Mouse (Mus musculus) left cerebral cortex, adult 9 months (tissue): ENCODE data around the gene Tbx3.
A peak's percentile ranks its signal among the peaks of the same experiment; 100 is the strongest.

Source experiments
- DNase-seq, 2 experiments: peaks; one replicate each; pipeline ENCODE4 v3.0.0; 2022; ENCODE audit warnings: low spot score in 2 of 2

Gene Tbx3

DNA sequence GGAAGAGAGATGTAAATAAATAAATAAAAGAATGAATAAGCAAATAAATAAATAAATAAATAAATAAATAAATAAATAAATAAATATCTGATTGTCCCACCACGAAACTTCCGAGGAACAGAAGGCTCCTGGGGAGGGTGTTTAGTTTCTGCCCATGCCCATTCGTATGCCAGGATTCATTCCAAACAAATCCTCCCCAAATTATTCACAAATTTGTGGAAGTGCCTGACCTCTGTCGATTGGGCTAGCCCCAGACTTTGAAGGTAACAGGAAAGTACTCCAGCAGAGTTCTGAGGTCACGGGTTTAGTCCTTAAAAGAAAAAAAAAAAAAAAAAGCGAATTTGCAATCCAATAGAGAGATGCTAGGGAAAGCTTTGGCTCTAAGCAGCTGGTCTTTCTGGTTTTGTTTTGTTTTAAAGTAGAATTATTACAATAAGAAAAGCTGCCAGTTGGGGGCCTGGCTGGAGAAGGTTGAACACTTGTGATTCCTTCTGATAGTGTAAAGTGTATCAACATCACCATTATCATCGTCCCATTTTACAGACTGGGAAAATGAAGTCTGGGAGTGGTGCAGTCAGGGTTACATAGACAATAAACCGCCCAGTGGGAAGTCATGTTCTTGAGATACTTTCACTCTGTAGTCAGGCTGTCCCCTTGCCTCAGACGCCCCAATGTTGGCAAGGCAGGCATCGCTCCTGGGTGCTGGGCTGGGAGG, 9.3 kb downstream of the Tbx3 start:
- no peak for DNase-seq

DNA sequence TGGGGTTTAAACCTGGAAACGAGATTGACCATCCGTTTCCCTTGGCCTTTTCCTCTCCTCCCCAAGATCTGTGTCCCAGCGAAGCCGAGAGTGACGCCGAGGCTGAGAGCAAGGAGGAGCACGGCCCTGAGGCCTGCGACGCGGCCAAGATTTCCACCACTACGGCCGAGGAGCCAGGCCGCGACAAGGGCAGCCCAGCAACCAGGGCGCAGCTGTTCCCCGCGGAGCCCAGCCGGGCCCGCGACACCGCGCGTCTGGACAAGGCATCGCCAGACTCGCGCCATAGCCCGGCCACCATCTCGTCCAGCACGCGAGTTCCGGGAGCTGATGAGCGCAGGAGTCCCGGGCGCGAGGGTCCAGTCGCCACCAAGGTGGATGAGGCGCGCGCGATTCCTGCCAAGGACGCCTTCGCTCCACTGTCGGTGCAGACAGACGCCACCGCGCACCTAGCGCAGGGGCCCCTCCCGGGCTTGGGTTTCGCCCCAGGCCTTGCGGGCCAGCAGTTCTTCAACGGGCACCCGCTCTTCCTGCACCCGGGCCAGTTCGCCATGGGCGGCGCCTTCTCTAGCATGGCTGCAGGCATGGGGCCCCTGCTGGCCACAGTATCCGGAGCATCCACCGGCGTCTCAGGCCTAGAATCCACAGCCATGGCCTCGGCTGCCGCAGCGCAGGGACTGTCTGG, 10.0 kb downstream of the Tbx3 start:
- no peak for DNase-seq

DNA sequence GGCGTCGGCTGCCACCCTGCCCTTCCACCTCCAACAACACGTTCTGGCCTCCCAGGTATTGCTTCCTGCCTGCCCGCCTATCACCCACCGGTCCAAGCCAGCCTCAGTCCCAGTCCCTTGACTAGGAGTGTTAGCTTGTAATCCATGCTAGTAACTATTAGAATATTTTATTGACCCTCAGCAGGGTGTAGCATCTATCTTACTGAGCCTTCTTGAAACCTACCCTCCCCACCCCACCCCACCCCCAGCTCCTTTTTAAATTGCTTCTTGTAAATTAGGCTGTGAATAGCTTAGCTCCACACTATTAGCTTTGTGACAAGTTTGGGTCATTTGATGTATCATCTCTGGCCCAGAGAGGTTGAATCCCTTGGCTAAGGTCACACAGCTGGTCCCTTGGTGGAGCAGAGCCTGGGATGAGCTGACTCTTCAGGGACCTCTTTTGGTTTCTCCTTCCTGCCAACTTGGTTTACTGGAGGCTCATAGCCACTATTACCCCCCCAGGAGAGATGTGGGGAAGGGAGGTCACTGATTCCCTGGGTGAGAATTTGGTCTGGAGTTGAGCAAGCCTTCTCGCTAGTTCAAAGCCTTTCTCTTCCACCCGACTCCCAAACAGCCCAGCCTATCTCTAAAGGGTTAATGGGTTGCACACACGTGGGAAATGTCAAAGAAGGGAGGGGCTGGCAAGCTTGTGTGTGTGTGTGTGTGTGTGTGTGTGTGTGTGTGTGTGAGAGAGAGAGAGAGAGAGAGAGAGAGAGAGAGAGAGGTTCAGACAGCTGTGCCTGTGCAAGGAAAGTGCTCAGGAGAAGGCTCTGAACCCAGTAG, 10.8 kb downstream of the Tbx3 start:
- DNase-seq, result no peak

DNA sequence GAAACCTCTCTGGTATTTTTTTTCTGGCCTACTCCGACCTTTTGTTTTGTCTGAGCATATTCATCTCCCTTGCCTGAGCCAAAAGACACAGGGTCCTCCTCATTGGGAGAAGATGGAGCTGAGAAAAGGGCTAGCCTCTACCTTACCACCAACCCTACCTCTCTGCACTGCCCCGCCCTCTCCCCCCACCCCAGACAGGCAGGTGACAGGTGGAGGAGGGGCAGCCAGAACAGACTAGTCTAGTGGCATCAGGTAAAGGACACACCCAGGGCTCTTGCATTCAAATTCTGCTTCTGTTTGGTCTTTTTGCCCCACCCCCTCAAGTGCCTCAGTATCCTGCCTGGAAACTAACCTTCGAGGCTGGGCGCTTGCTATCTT, 11.4 kb downstream of the Tbx3 start:
- DNase-seq, result no peak

DNA sequence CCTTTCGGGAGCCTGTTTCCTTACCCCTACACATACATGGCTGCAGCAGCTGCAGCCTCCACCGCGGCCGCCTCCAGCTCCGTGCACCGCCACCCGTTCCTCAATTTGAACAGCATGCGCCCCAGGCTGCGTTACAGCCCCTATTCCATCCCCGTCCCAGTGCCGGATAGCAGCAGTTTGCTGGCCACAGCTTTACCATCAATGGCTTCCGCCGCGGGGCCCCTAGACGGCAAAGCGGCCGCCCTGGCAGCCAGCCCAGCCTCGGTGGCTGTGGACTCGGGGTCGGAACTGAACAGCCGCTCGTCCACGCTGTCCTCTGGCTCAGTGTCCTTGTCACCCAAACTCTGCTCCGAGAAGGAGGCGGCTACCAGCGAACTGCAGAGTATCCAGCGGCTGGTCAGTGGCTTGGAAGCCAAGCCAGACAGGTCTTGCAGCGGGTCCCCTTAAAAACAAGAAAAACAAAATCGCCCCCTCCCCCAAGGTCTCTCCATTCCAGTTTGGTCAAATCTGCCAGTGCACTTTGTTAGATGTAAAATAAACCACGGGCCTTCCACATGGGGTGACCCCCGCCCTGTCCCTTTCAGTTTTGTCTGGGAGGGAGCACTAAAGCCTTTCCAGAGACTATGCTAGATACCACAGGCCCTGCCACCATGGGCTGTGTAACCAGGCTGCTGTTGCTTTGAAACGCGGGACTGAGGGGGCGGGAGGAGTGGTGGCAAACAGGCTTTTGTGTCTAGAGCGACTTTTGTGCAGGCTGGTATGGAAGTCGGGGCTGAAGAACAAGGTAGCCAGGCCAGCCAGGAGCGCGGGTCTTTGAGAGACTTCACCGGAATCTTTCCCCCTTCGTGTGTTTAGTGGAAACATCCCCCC, 12.4 kb downstream of the Tbx3 start:
- no peak for DNase-seq

DNA sequence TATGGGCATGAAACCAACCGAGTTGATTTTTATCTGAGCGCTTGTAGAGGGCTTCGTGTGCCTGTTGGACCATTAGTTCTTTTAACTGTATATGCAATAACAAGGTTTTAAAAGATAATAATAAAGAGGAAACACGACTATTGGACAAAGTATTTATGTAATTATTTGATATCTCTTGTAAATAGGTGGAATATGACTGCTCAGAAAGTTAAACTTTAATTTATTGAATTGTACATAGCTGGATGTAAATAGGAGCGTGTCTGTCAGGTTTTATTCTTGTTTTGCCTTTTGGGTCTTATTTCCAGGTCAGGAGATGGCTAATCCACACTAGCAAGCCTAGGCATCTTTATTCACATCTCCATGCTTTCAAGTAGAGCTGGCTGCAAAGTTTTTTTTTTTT, 13.4 kb downstream of the Tbx3 start:
- DNase-seq, result no peak

DNA sequence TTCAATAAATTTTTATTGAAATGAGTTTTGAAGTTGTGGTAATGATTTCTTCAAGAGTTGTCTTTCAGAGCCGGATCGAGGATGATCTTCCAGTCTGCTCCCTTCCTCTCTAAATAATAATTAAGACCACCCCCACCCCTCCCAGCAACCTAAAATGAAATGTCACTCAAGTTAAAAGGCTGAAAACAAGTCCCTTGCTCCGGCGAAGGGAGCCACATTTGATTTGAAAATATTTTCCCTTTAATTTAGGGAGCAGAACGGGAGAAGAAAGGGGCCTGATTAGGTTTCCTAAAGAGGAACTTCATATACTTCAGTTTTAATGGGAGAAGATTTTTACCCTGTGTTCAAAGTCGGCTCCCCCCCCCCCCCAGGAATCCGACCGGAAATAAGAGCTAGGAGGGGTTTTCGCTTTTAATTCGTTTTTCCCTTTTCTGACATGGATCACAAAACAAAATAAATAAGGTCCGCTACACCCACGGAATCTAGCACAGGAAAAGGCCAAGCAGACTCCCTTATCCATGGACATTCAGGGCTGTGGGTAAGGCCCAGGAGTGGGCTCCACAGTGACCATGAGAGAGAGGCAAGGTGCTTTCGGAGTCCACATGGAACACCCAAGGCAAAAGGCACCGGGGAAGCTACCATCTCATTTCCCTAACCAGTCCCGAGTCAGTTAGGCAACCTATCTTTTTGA, 14.4 kb downstream of the Tbx3 start:
- no peak for DNase-seq

DNA sequence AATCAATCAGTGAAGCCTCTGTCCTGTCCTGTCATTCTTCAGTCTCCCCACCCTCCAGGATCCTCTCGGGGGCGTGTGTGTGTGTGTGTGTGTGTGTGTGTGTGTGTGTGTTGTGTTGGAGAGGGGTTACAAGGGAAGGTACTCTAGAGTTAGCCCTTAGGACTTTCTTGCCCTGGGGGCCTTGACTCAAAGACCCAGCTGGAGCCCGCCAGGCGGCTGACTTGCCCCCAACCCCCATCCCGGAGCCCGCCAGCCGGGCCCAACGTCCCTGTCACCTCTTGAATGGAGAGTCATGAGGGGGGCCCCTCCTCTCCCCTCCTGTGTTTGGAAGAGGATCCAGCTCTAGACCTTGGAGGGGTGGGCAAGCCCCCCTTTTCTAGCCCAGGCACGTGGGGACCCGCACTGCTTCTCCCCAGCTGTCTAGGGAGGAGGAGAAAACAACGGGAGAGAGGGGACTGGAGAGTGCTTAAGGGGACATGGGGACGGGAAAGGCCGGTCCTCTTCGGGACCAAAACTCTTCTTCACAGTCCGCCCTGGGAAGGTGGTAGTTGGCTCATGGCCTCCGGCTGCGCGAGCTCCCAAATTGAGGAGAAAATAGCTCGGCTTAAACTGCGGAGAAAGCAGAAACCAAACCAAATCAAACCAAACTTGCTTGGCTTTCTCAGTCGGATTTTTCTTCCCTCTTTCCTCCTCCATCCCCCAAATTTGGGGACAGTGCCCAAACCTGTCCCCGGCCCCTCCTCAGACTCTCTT, 15.2 kb downstream of the Tbx3 start:
- no peak for DNase-seq

DNA sequence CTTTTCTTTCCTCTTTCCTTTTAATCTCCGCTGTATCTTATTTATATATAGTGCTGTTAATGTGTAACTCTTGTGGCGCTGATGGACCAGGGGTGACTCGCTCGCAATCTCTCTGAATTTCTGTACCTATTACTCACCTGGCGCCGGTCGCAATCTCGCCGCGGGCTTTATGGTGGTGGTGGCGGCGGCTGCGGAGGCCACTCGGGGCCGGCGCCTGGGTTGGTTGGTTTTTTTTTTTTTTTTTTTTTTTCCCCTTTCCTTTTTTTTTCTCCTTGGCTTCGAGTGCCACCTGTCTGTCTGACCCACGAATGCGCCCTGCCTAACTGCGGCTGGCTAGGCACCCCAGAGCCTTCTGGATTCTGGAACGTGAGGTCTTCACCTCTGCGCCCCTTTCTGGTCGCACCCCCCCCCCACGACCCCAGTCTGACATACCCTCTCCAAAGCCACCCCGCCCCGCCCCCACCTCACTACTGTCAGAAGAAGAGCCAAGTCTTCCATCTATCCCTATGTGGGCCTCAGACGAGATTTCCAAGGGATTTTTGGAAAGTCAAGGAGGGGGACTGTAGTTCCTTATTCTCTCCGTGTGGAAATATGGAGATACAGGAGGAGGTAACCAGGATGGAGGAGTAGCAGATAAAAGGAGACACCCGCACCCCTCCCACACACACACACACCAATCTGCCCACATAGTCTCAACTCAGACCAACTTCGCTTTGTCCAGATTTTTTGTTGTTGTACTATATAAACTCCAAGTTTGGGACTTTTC, 15.9 kb downstream of the Tbx3 start:
- DNase-seq, result no peak

DNA sequence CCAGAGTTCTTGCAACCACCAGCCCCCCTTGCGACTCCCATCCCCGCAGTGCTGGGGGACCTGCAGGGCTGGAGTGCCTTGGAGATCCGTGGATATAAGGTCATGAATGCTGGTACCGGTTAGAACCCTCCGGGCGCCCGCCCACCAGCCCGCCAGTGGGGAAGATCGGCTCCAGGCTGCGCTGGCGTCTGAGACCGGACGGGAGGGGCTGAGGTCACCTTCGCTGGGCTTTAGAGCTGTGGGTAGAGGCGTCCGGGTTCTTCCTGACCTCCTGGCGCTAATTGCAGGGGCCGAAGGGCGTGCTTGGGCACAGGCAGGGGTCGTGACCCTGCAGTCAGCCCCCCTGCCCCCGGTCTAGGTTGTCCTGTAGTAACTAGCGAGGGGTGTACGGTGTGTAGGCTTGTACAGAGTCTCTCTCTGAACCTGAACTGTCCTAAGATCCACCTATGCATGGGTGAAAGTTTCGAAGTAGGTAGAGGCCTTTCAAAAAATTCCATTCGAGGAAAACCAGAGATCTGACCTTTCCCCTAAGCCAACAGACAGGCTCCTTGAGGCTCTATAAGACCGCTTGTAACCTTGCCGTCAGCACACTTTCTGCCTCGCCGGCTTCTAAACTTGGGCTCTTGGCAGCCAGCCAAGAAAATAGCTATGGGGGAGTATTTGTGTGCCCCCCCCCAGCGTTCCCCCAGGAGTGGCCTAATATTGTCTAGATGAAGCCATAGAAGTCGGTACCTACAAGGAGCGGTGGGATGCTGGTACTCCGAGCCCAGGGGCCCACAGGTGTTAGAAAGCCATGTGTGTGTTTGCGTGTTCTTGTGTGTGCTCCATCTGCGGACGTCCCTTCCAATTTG, 16.8 kb downstream of the Tbx3 start:
- DNase-seq, result no peak

DNA sequence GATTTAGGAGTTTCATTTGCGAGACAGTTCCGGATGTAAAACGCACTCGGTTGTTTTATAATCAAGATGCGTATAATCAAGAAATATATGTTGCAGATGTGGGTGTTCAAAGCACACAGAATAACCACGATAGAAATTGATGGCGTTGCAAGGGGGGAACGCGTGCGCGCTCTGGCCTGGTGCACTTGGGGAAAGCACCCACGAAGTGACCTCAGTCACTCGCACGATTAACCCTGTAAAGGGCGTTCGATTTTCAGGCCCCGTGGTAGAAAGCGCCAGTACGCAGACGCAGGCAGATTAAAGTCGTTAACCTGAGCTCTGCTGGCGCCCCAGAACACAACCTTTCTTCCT, 17.4 kb downstream of the Tbx3 start:
- no peak for DNase-seq

DNA sequence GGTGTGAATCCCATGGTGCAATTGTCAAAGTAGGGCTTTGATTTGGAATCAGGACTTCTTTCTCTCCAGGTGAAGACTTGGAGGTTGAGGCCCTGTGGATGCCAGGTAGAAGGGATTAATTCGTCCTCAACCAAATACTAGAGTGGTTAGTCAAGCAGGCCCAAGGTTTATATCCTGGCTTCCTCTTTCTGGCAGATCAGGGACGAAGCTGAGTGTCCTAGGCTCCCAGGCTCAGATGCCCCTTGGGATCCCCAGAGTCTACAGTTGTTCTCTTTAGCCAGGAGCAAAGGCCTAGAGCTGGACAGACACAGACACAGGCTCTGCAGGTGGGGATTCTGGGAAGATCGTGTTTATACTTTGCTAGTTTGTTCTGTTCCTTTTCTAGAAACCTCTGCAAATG, 17.8 kb downstream of the Tbx3 start:
- no peak for DNase-seq

DNA sequence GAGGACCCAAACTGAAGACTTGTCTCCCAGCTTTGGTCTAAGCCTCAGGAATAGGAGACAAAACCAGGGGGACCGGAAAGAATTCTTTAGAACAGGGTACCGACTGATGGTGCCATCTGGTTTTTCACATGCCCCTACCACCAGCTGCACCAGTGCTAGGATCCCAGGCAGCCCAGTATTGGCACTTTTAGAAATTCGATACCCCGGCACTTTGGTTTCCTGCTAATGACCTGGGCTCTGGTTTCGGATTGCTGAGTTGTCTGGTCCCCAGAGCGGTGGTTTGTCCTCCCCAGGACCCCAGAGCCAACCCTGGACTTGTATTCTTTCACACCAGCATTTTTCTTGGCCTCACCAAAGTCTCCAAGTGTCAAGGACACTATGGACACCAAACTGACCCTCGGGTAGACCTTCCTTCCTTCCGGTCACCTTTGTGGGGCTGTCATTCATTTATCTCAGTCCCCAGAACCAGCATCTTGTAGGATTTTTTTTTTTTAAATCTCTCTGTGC, 18.5 kb downstream of the Tbx3 start:
- no peak for DNase-seq

DNA sequence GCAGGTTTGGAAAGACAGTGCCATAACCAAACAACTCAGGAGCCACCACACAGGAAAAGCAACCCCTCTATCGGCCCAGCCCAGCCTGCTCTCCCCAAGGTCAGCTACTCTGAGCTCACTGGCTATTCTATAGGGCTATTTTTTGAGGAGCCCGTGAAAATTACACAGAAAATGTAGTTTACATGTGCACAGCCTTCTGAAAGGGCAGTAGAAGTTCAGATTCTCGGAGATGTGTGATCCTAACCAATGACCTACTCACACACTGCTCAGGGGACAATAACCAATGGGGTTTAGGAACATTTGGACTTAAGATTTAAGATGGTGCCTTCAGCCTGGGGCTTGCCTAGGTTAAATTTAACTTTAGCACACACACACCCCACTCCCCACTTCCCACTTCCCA, 19.0 kb downstream of the Tbx3 start:
- no peak for DNase-seq

DNA sequence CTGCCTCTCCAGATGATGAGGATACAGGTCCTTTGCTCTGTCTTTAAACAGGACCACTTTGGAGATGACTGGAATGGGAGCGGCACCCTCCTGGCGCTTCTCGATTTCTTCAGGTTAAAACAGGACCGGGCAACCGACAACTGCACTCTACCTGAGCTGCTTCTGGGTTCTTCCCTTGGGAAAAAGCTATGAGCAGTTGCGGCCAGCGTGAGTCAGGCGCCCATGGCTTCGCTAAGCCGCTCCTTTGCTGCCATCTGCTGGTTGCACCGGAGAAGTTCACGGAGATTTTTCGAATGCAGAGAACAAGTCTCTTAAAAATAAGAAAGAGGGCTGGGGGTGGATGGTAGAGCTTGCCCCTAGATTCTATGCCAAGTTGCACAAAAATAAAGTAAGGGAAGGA, 20.6 kb downstream of the Tbx3 start:
- peak; percentile 23 to 75 for DNase-seq

DNA sequence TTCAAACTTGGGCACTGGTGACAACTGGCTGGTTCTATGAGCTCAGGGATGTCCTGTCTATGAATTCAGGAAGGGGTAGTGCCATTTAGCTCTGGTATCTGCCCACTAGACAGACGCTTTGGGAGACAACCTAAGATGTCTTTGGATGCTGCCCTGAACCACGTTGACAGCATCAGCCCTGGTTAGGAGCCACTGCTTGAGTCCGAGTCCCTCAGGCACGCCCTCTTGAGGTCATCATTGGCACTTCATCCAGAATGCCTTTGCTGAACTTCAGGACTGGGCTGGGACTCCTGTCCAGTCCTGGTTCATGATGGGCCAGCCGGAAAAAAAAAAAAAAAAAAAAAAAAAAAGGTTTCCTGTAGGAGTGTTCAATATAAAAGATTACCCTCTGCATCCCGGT, 22.0 kb downstream of the Tbx3 start:
- DNase-seq, result no peak

DNA sequence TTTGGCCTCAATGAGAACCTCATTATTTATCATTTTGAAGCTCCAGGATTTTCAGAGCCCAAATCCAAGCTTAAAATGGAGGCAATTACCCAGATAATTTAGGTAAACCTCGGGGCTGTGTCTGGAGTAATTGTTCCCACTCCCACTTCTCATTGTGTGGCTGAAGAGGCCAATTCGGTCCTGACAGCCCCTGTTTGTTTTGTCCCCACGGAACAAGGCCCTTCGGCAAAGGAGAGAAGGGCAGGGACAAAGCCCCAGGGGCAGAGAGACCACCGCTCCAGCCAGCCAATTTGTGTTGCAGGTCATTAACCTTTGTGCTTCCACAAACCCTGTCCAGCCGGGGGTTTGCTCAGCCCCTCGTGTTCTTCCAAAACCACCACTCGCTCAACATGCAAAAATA, 24.4 kb downstream of the Tbx3 start:
- no peak for DNase-seq

DNA sequence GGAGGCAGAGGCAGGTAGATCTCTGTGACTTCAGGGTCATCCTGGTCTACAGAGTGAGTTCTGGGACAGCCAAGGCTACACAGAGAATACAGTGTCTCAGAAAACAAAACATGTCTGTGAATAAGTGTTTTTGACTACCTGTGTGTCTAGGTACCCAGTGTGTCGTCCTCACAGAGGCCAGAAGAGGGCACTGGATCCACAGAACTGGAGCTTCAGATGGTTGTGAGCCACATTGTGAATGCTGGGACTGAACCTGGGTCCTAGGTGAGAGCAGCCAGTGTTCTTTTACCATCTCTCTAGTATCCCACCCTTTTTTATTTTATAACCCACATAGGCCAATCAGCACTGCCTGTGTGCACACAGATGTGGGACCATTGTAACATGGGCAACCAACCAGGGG, 32.6 kb downstream of the Tbx3 start:
- no peak for DNase-seq

DNA sequence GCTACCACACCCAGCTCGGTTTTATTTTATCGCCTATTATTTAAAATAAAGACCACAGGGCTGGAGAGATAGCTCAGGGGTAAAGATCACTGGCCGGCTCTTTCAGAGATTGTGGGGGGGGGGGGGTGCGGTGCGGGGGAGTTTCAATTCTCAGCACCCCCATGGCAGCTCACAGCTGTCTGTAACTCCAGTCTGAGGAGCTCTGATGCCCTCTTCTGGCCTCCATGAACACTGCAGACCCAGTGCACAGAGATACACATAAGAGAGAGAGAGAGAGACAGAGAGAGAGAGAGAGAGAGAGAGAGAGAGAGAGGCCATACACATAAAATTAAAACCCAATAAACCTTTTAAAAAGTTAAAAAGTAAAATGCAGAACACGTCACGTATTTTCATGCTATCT, 34.4 kb downstream of the Tbx3 start:
- DNase-seq, result no peak
